Mouse (Mus musculus) kidney, adult 11 months (tissue): ENCODE results near the gene Epb41l1.

Experiments used
- DNase-seq: peaks from one replicate; pipeline ENCODE4 v3.0.0; 2022

Epb41l1 gene

DNA sequence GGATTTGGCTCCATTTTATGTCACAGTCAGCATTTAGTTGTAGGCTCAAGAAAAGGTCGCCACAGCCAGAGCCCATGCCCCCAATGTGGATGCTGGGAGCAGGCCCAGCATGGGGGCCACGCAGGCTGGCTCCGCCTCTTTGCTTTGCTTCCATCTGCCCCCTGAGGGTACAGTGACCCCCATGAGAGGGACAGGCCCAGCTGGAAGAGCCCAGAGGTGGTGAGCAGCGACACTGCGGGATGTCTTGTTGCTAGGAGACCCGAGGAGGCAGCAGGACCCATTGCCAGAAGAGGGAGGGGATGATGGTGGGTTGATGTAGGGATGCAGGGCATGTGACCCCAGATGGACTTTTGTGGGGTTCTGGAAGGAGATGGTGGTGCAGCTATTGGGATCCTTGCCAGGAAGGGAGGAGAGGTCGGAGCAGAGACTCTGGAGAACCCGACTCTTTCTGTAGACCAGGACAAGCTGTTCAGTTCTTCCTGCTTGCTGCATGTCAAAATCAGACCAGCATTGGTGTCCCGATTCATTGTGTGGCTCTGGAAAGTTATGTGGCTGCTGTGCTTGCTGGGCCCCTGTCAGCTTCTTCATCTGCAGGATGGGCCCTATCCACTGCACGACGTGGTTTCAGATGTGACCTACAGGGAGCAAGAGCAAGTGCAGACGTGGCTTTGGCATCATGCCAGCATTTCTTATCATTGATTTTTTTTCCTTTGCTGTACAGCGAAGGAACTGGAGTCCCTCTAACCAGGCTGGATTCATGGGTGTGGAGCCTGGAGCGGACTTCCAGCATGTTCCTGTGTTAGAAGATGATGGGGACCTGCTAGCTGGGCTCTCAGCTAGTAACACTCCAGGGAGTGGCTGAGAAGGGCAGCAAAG lies 41.7 kb downstream of the Epb41l1 start:
- DNase-seq, result no peak

- DNase-seq, result no peak
These were observed 43.7 kb downstream of the Epb41l1 start for GRCm38 (mm10) chr2:156464416-156464815.

GRCm38 (mm10) chr2:156467538-156467937 lies 46.8 kb downstream of the Epb41l1 start:
- DNase-seq, result no peak

- no peak for DNase-seq
These were observed 48.2 kb downstream of the Epb41l1 start for GRCm38 (mm10) chr2:156468890-156469289.

DNA sequence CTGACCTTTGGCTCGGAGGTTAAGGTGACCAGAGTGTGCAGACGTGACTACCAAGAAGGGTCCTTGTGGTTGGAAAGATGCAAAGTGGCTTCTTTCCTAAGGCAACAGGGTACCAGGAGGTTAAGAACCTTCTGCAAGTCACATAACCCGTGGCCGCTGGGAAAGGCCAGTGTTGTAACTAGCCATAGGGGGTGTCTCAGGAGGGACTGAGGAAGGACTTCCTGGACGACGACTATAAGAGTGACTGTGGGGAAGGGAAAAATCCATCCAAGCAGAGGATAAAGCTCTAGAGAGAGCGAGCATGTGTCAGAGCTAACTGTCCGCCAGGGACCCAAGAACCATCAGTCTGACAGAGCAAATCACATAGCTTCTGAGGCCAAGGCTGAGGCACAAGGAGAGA lies 48.8 kb downstream of the Epb41l1 start:
- no peak for DNase-seq

- no peak for DNase-seq
These were observed 50.2 kb downstream of the Epb41l1 start for GRCm38 (mm10) chr2:156470938-156471337.

DNA sequence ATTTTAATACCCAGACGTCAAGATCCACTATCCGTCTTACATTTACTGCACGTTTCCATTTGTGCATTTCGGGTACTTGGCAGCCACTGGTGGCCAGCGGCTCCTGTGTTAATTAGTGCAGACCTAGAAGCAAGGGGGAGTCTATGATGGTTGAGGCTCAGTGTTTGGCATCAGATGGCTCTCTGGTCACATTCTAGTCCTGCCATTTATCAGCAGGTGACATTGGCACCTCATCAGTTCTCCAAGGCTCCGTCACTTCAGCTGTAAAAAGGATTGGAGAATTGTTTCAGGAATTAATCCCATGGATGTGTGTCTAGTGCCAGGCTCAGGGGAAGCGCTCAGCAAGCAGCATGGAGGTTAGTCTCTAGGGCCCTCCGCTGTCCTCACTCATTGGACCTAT lies 51.6 kb downstream of the Epb41l1 start:
- no peak for DNase-seq

GRCm38 (mm10) chr2:156473696-156474095 lies 53.0 kb downstream of the Epb41l1 start:
- no peak for DNase-seq

- no peak for DNase-seq
These were observed 53.4 kb downstream of the Epb41l1 start for GRCm38 (mm10) chr2:156474111-156474510.

- DNase-seq, result peak; percentile 80
These were observed 54.2 kb downstream of the Epb41l1 start for GRCm38 (mm10) chr2:156474891-156475284.

- peak; percentile 48 for DNase-seq
These were observed 54.8 kb downstream of the Epb41l1 start for GRCm38 (mm10) chr2:156475285-156476110.

DNA sequence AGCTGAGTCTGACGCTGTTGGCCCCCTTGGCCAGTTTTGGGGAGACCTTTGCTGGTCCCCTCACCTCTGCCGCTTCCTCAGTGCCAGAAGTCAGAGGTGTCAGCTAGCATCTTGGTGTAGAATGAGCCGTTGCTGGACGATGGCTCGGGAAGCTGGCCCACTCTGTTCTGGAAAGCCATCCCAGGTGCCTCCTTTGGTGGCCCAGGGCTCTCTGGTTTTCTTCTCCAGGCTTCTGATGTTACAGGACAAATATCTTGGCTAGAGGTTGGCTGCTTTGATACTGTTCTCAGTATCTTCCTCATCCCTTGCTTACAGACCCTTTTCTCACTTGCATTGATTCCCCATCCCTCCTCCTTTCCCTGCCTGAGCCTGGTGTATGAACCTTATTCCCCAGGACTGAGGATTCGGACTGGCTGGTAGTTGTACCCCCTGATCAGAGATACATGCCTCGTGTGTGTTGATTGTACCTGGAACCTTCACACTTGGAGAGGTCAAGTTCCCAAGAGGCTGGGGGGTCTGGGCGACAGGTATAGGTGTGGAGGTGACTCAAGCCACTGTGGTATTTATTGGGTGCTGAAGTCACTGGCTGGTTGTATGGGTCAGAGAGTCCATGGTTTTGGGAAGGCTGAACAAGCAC lies 55.5 kb downstream of the Epb41l1 start:
- no peak for DNase-seq

GRCm38 (mm10) chr2:156476748-156477151 lies 56.0 kb downstream of the Epb41l1 start:
- no peak for DNase-seq

- no peak for DNase-seq
These were observed 57.5 kb downstream of the Epb41l1 start for GRCm38 (mm10) chr2:156478046-156478690.

GRCm38 (mm10) chr2:156479833-156480232 lies 59.1 kb downstream of the Epb41l1 start:
- no peak for DNase-seq

DNA sequence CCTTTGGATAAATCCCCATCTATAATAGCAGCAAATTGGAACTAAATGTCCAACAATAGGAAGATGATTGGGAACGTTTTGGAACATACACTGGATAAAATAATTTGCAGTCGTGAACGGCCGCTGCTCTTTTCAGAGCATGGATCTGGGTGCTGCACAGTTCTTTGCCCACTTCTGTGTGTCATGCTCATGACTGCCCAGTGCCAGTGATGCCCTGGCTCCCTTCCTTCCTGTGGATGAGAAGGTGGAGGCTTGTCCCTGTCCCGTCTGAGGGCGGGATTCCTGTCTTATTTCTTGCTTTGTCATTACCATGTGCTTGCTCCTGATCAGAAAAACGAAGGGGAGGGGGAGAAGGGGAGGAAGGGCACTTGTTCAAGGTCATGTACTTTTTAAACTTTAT lies 59.6 kb downstream of the Epb41l1 start:
- DNase-seq, result no peak

- peak; percentile 69 for DNase-seq
These were observed 61.6 kb downstream of the Epb41l1 start for GRCm38 (mm10) chr2:156482299-156482698.

- DNase-seq, result no peak
These were observed 62.1 kb downstream of the Epb41l1 start for GRCm38 (mm10) chr2:156482764-156483163.

DNA sequence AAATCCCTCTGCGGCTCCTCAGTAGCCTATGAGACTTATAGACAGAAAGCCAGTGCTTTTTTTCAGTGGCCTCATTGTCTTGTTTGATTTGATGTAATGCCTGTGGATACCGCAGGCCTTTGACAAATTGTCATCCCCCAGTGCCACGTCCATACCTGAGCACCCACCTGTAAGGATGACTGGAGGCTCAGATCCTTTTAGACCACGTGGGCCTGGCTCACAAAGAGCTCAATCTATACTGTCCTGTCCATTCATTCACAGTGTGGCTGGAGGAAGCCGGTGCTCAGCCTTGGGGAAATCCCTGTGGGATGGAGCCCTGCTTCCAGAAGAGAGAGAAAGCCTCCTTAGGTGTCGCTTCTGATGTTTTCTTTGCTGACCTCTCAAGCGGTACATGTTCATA lies 62.5 kb downstream of the Epb41l1 start:
- no peak for DNase-seq

DNA sequence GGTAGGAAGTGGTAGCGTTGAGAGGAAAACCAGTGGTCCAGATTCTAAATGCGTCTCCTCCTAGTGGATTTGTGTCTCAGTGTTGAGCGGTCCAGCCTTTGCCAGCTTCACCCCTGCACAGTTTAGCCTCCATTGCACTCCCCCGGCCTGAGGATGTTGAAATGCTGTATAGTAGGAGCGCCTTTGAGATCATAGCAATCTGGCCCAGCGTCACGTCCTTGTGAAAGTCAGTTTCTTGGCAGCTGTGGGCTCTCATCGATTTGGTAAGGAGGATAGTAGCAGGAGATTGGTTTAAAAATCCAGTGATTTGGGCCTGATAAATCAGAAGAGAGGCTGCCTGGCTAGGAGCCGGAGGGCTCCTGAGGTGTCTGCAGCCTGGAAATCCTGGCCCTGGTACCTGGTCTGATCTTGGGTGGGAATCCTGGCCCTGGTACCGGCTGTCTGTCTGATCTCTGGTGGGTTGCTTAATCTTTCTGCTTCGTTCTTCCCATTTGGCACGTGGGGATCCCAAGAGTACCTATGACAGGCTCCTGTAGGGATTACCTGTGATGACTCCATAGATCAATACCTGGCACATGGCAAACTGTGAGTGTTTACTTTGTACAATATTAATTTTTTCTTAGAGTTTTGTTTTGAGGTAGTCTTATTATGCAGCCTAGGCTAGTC lies 65.5 kb downstream of the Epb41l1 start:
- DNase-seq, result no peak

DNA sequence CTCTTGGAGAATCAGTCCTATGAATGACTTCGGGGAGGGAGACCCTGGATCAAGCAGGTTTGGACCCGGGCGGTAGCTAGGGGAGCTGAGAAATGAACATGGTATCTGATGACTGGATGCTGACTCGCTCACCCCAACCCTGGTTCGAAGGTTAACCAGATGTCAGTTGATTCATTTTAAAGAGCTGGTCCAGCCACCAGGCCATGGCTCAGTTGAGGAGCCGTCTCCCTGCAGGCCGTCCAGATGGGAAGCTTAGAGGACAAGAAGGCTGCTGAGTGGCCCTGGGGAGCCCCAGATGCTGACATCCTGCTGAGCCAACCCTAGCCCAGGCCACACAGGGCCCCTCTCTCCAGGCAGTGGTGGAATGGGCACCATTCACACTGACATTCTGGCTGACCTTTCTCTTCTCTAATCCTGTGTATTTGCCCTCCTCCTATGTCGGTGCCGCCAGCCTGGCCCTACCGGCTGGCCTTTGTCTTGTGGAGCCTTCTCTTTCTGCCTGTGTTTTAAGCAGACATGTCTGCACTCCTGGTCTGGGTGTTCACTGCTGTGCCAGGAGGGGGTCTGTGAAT lies 67.0 kb downstream of the Epb41l1 start:
- no peak for DNase-seq
